Mouse (Mus musculus): ENCODE results near the gene Zhx3.

GRCm38 (mm10) chr2:160731117-160731838, 141.5 kb downstream of the Zhx3 start, which contains the start of gene Plcg1:
- TF ChIP-seq CTCF (IDR thresholded peaks at IDR 0.05; ENCODE audit: low read depth) (no peak), EP300 (IDR thresholded peaks at IDR 0.05; ENCODE audit: low read depth) (no peak)
